Mouse (Mus musculus) lung, postnatal 4 days (tissue): ENCODE measurements around the gene Copz1.
"Not testable (repeated sequence)": the region's sequence is repeated elsewhere in the genome, so short reads cannot be mapped to it uniquely, and the experiment has no call there.

ENCODE experiments used
- DNase-seq, 2 experiments: peaks; one replicate each; pipeline ENCODE4 v3.0.0; 2021

Copz1 gene

GRCm38 (mm10) chr15:103272419-103273279 is at the start of gene Copz1:
Gene Copz1 (plus strand): TSS chr15:103272714.
- peak; percentile 95 to 98 for DNase-seq

- DNase-seq: no peak
Measured at GRCm38 (mm10) chr15:103224161-103224560, 48.4 kb upstream of the Copz1 start.

- no peak for DNase-seq
Measured at GRCm38 (mm10) chr15:103227022-103227421, 45.5 kb upstream of the Copz1 start.

- no peak for DNase-seq
Measured at GRCm38 (mm10) chr15:103227572-103227971, 44.9 kb upstream of the Copz1 start.

- DNase-seq: no peak
Measured at GRCm38 (mm10) chr15:103228904-103229303, 43.6 kb upstream of the Copz1 start.

- no peak for DNase-seq
Measured at GRCm38 (mm10) chr15:103233119-103233518, 39.4 kb upstream of the Copz1 start.

- DNase-seq: no peak
Measured at GRCm38 (mm10) chr15:103237295-103237694, 35.2 kb upstream of the Copz1 start.

GRCm38 (mm10) chr15:103239130-103239684 is 33.3 kb upstream of the Copz1 start:
- peak; percentile 96 to 97 for DNase-seq

GRCm38 (mm10) chr15:103239685-103240159 is 32.8 kb upstream of the Copz1 start, which contains the start of gene Cbx5:
Gene Cbx5 (minus strand): TSS chr15:103239816.
- peak; percentile 98 to 99 for DNase-seq

GRCm38 (mm10) chr15:103240160-103241028 is 32.1 kb upstream of the Copz1 start, which contains the start of gene Hnrnpa1:
Gene Hnrnpa1 (plus strand): TSS chr15:103240432.
- DNase-seq: peak; percentile 94 to 95

- not testable (repeated sequence) for DNase-seq
Measured at GRCm38 (mm10) chr15:103241071-103242018, 31.2 kb upstream of the Copz1 start.

GRCm38 (mm10) chr15:103242885-103243284 is 29.6 kb upstream of the Copz1 start:
- no peak for DNase-seq

GRCm38 (mm10) chr15:103245616-103246015 is 26.9 kb upstream of the Copz1 start:
- DNase-seq: no peak

GRCm38 (mm10) chr15:103247078-103247781 is 25.3 kb upstream of the Copz1 start:
- DNase-seq: no peak

- DNase-seq: no peak
Measured at GRCm38 (mm10) chr15:103247782-103248400, 24.6 kb upstream of the Copz1 start.

- peak; percentile 14 to 54 for DNase-seq
Measured at GRCm38 (mm10) chr15:103248401-103249313, 23.9 kb upstream of the Copz1 start.

GRCm38 (mm10) chr15:103249511-103249910 is 23.0 kb upstream of the Copz1 start:
- DNase-seq: not testable (repeated sequence)

- peak; percentile 75 to 88 for DNase-seq
Measured at GRCm38 (mm10) chr15:103250195-103250740, 22.2 kb upstream of the Copz1 start.

GRCm38 (mm10) chr15:103251595-103251994 is 20.9 kb upstream of the Copz1 start:
- DNase-seq: no peak
